Mouse (Mus musculus) small intestine, adult 10 weeks (tissue): ENCODE data around the gene Rpl14. TPM values are rescaled to one million over a fixed set of nuclear protein-coding genes. Genes with fewer than 3 reads are reported as not detected.

ENCODE experiments used
- polyA plus RNA-seq: library from polyadenylated mRNA; stranded (reverse); fragments of 350-450 nt; fragmentation: Illumina TruSeq; extraction: RNeasy Lipid Tissue Mini Kit (QIAGEN cat#74804); gene quantifications from one replicate; pipeline ENCODE4 v1.2.3, GENCODE M21; 2014; ENCODE audit warnings: low replicate concordance

Gene Rpl14
- polyA plus RNA-seq = 349 TPM

GRCm38 (mm10) chr9:120570741-120571592 lies at the start of gene Rpl14:
TSS of gene Rpl14 (plus strand) at chr9:120571444.

GRCm38 (mm10) chr9:120539662-120540251 lies 31.5 kb upstream of the Rpl14 start, which contains the start of gene Entpd3:
TSS of gene Entpd3 (plus strand) at chr9:120539818.

Other genes starting within 250 kb of the Rpl14 start
- gene Eif1b, start 79.2 kb upstream of the Rpl14 start, polyA plus RNA-seq = 29.3 TPM
- 0.11 TPM for gene Entpd3, start 31.6 kb upstream of the Rpl14 start, polyA plus RNA-seq